Mouse (Mus musculus) heart, embryonic 13.5 days (tissue): ENCODE measurements around the gene Cdca7l. TPM values are rescaled to one million over a fixed set of nuclear protein-coding genes. Genes with fewer than 3 reads are reported as not detected.

Experiments used
- ATAC-seq: fragments of 200-750 bp; cut with Nextera tagmentation; 2 replicates; pipeline ENCODE4 v1.8.0; 2017; ENCODE audit warnings: moderate TSS enrichment; ENCODE audit not compliant: insufficient number of reproducible peaks, low FRiP score, low TSS enrichment; ENCODE audit errors: extremely low read depth
- H3K27ac ChIP-seq: fragments of 300-500 bp; sonication (generic); replicated peaks from 2 replicates; pipeline ENCODE4 v1.5.1; 2015; ENCODE audit warnings: moderate library complexity, mild to moderate bottlenecking, inconsistent platforms
- H3K27me3 ChIP-seq: fragments of 300-500 bp; sonication (generic); replicated peaks from 2 replicates; pipeline ENCODE4 v1.6.1; 2015; ENCODE audit warnings: mild to moderate bottlenecking, inconsistent platforms
- H3K36me3 ChIP-seq: fragments of 300-500 bp; sonication (generic); 2 replicates; pipeline ENCODE4 v1.6.1; 2015; ENCODE audit warnings: mild to moderate bottlenecking, inconsistent platforms
- H3K4me1 ChIP-seq: fragments of 300-500 bp; sonication (generic); 2 replicates; pipeline ENCODE4 v1.6.1; 2015; ENCODE audit warnings: inconsistent platforms
- H3K4me2 ChIP-seq: fragments of 300-500 bp; sonication (generic); 2 replicates; pipeline ENCODE4 v1.6.1; 2015; ENCODE audit warnings: inconsistent platforms, mild to moderate bottlenecking, moderate library complexity
- H3K4me3 ChIP-seq: fragments of 300-500 bp; sonication (generic); 2 replicates; pipeline ENCODE4 v1.5.1; 2015; ENCODE audit warnings: moderate library complexity, mild to moderate bottlenecking, inconsistent platforms
- H3K9ac ChIP-seq: fragments of 300-500 bp; sonication (generic); 2 replicates; pipeline ENCODE4 v1.6.1; 2015; ENCODE audit warnings: inconsistent platforms, mild to moderate bottlenecking, moderate library complexity
- H3K9me3 ChIP-seq: fragments of 300-500 bp; sonication (generic); 2 replicates; pipeline ENCODE4 v1.6.1; 2016; ENCODE audit warnings: inconsistent platforms
- WGBS: fragments of 180-500 bp; shearing (Covaris S2); methylation state at CpG from one replicate; pipeline ENCODE4 v1.1.7; 2015; ENCODE audit warnings: mixed read lengths; 5-methylcytosine and 5-hydroxymethylcytosine counted together
- polyA plus RNA-seq: library from polyadenylated mRNA; unstranded; fragments of >200 nt; fragmentation: Nextera tagmentation; extraction: Ambion mirVana; gene quantifications from 2 replicates; pipeline ENCODE4 v1.2.1, GENCODE M21; 2015

The Cdca7l gene
- polyA plus RNA-seq, 1 experiment from 2014 or later: 15.4 TPM

- 45% methylated on average over 2 of the region's 2 CpGs for WGBS
- no peaks in the 10 kb centered on the region for H3K9me3 ChIP-seq
- no peak overlapping the region for H3K9ac ChIP-seq
- H3K27me3 ChIP-seq: no peaks in the 10 kb centered on the region
- no peak overlapping the region for H3K4me2 ChIP-seq
- H3K36me3 ChIP-seq: no peaks in the 10 kb centered on the region
- H3K27ac ChIP-seq: no peak overlapping the region
- ATAC-seq: no peak
- H3K4me3 ChIP-seq: no peak overlapping the region
- no peaks in the 10 kb centered on the region for H3K4me1 ChIP-seq
These were observed 22.7 kb upstream of the Cdca7l start for GRCm38 (mm10) chr12:117781360-117781759.

- H3K4me3 ChIP-seq: no peak overlapping the region
- no peaks in the 10 kb centered on the region for H3K36me3 ChIP-seq
- no peak overlapping the region for H3K9ac ChIP-seq
- 0 out of 2 replicates have a peak, but pooled peaks cover under 1% of the 10 kb centered on the region for H3K4me1 ChIP-seq
- H3K27me3 ChIP-seq: peaks cover 11% of the 10 kb centered on the region; the same call in 1 of the 2 replicates
- H3K9me3 ChIP-seq: no peaks in the 10 kb centered on the region
- ATAC-seq: no peak
- H3K4me2 ChIP-seq: no peak overlapping the region
- WGBS: 60% methylated on average over 1 of the region's 1 CpGs
- no peak overlapping the region for H3K27ac ChIP-seq
These were observed 20.7 kb upstream of the Cdca7l start for GRCm38 (mm10) chr12:117783426-117783825.

GRCm38 (mm10) chr12:117786621-117787020 lies 17.5 kb upstream of the Cdca7l start:
- Histone ChIP-seq H3K4me3 (no peak overlapping the region), H3K9ac (no peak overlapping the region)
- 41% methylated on average over 6 of the region's 6 CpGs for WGBS

GRCm38 (mm10) chr12:117788513-117789011 lies 15.5 kb upstream of the Cdca7l start:
- peak overlapping the region; percentile 76 for H3K9ac ChIP-seq
- peaks cover 5% of the 10 kb centered on the region; the same call in 1 of the 2 replicates for H3K4me1 ChIP-seq
- H3K9me3 ChIP-seq: no peaks in the 10 kb centered on the region
- no peak for ATAC-seq
- H3K27me3 ChIP-seq: peaks cover 11% of the 10 kb centered on the region; the same call in 1 of the 2 replicates
- H3K4me2 ChIP-seq: peak overlapping the region; percentile 77
- no peaks in the 10 kb centered on the region for H3K36me3 ChIP-seq
- H3K27ac ChIP-seq: no peak overlapping the region
- 9% methylated on average over 24 of the region's 24 CpGs for WGBS
- H3K4me3 ChIP-seq: peak overlapping the region; percentile 49

More at GRCm38 (mm10) chr12:117786621-117787020, 17.5 kb upstream of the Cdca7l start:
- H3K27me3 ChIP-seq: peaks cover 11% of the 10 kb centered on the region; the same call in 1 of the 2 replicates
- peaks cover 5% of the 10 kb centered on the region; the same call in 1 of the 2 replicates for H3K4me1 ChIP-seq
- no peaks in the 10 kb centered on the region for H3K36me3 ChIP-seq
- no peak overlapping the region for H3K27ac ChIP-seq
- H3K9me3 ChIP-seq: no peaks in the 10 kb centered on the region
- no peak for ATAC-seq
- no peak overlapping the region for H3K4me2 ChIP-seq

- Histone ChIP-seq H3K36me3 (no peaks in the 10 kb centered on the region), H3K9ac (peak overlapping the region; percentile 76; the same call in 1 of the 2 replicates), H3K27ac (no peak overlapping the region), H3K4me2 (peak overlapping the region; percentile 77), H3K9me3 (no peaks in the 10 kb centered on the region), H3K27me3 (peaks cover 11% of the 10 kb centered on the region; the same call in 1 of the 2 replicates), H3K4me1 (peaks cover 5% of the 10 kb centered on the region; the same call in 1 of the 2 replicates), H3K4me3 (peak overlapping the region; percentile 49; the same call in 1 of the 2 replicates)
- WGBS: 44% methylated on average over 7 of the region's 7 CpGs
- ATAC-seq: no peak
These were observed 15.1 kb upstream of the Cdca7l start for GRCm38 (mm10) chr12:117789017-117789416.

- Histone ChIP-seq H3K36me3 (no peaks in the 10 kb centered on the region), H3K4me2 (no peak overlapping the region), H3K27ac (no peak overlapping the region), H3K9ac (no peak overlapping the region), H3K4me3 (no peak overlapping the region), H3K9me3 (no peaks in the 10 kb centered on the region), H3K4me1 (no peaks in the 10 kb centered on the region), H3K27me3 (no peaks in the 10 kb centered on the region)
- ATAC-seq: no peak
- 74% methylated on average over 4 of the region's 4 CpGs for WGBS
These were observed 8.8 kb upstream of the Cdca7l start for GRCm38 (mm10) chr12:117795303-117795702.

- 68% methylated on average over 4 of the region's 4 CpGs for WGBS
- no peaks in the 10 kb centered on the region; the same call in none of the 2 replicates for H3K4me1 ChIP-seq
- no peak overlapping the region for H3K9ac ChIP-seq
- H3K36me3 ChIP-seq: no peaks in the 10 kb centered on the region
- H3K4me2 ChIP-seq: no peak overlapping the region
- no peak overlapping the region for H3K4me3 ChIP-seq
- no peak for ATAC-seq
- H3K9me3 ChIP-seq: no peaks in the 10 kb centered on the region
- H3K27me3 ChIP-seq: peaks cover 19% of the 10 kb centered on the region
- H3K27ac ChIP-seq: no peak overlapping the region
These were observed 1.5 kb downstream of the Cdca7l start for GRCm38 (mm10) chr12:117805576-117805975.

GRCm38 (mm10) chr12:117806007-117806451 lies 1.9 kb downstream of the Cdca7l start:
- 62% methylated on average over 12 of the region's 12 CpGs for WGBS
- H3K27ac ChIP-seq: no peak overlapping the region
- peaks cover 19% of the 10 kb centered on the region for H3K27me3 ChIP-seq
- ATAC-seq: no peak
- H3K9ac ChIP-seq: no peak overlapping the region
- no peaks in the 10 kb centered on the region for H3K36me3 ChIP-seq
- H3K4me1 ChIP-seq: no peaks in the 10 kb centered on the region; the same call in none of the 2 replicates
- H3K9me3 ChIP-seq: no peaks in the 10 kb centered on the region
- no peak overlapping the region for H3K4me3 ChIP-seq
- H3K4me2 ChIP-seq: no peak overlapping the region

- no peak for ATAC-seq
- no peak overlapping the region for H3K27ac ChIP-seq
- H3K27me3 ChIP-seq: peaks cover 19% of the 10 kb centered on the region
- H3K4me1 ChIP-seq: no peaks in the 10 kb centered on the region; the same call in none of the 2 replicates
- H3K9me3 ChIP-seq: no peaks in the 10 kb centered on the region
- no peak overlapping the region for H3K4me2 ChIP-seq
- 73% methylated on average over 4 of the region's 4 CpGs for WGBS
- no peaks in the 10 kb centered on the region for H3K36me3 ChIP-seq
- no peak overlapping the region for H3K9ac ChIP-seq
- H3K4me3 ChIP-seq: no peak overlapping the region
These were observed 2.4 kb downstream of the Cdca7l start for GRCm38 (mm10) chr12:117806470-117806869.

- no peak for ATAC-seq
- Histone ChIP-seq H3K4me3 (no peak overlapping the region), H3K9me3 (no peaks in the 10 kb centered on the region), H3K9ac (no peak overlapping the region), H3K4me2 (peak overlapping the region; percentile 56; the same call in 1 of the 2 replicates), H3K36me3 (no peaks in the 10 kb centered on the region), H3K27me3 (peaks cover 19% of the 10 kb centered on the region), H3K4me1 (no peaks in the 10 kb centered on the region; the same call in none of the 2 replicates), H3K27ac (no peak overlapping the region)
- 36% methylated on average over 10 of the region's 12 CpGs for WGBS
These were observed 3.5 kb downstream of the Cdca7l start for GRCm38 (mm10) chr12:117807637-117808036.

- ATAC-seq: no peak
- H3K4me2 ChIP-seq: peak overlapping the region; percentile 56
- WGBS: 48% methylated on average over 17 of the region's 17 CpGs
- H3K27me3 ChIP-seq: peaks cover 19% of the 10 kb centered on the region
- no peaks in the 10 kb centered on the region; the same call in none of the 2 replicates for H3K4me1 ChIP-seq
- peak overlapping the region; percentile 34; the same call in 1 of the 2 replicates for H3K9ac ChIP-seq
- no peak overlapping the region for H3K27ac ChIP-seq
- H3K36me3 ChIP-seq: no peaks in the 10 kb centered on the region
- H3K9me3 ChIP-seq: no peaks in the 10 kb centered on the region
- peak overlapping the region; percentile 6; the same call in 1 of the 2 replicates for H3K4me3 ChIP-seq
These were observed 4.6 kb downstream of the Cdca7l start for GRCm38 (mm10) chr12:117808355-117809326.
